Mouse (Mus musculus) 416B (cell line): ENCODE results near the gene Hist1h4f.
"Not testable (repeated sequence)": the region's sequence is repeated elsewhere in the genome, so short reads cannot be mapped to it uniquely, and the experiment has no call there.

Experiments used
- DNase-seq: peaks from one replicate; pipeline ENCODE4 v3.0.0; 2011; ENCODE audit warnings: low read depth

The Hist1h4f gene

DNA sequence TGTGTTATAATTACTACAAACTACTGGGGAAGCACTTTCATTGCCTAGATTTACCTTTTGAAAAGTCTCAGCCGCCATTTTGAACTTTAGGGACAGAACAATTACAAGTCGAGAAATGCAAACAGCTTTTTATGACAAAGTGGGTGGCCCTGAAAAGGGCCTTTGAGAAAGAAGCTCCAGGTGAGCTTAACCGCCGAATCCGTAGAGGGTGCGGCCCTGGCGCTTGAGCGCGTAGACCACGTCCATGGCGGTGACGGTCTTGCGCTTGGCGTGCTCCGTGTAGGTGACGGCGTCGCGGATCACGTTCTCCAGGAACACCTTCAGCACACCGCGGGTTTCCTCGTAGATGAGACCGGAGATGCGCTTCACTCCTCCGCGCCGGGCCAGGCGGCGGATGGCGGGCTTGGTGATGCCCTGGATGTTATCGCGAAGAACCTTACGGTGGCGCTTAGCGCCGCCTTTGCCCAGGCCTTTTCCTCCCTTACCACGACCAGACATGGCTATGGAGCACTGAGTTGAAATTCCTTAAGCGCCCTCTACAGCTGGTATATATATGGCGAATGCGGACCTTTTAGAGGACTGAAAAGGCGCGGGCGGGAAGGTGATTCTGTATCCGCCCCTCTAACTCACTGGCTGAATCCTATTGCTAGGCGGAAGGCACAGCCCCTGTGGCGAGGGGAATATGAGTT, at the start of gene Hist1h4f:
TSS of gene Hist1h4f (minus strand) at position 503 of the 689 bp plus-strand sequence.
- DNase-seq, result peak; percentile 99

- DNase-seq, result peak; percentile 89
Observed at GRCm38 (mm10) chr13:23597957-23598356, 46.5 kb upstream of the Hist1h4f start.

DNA sequence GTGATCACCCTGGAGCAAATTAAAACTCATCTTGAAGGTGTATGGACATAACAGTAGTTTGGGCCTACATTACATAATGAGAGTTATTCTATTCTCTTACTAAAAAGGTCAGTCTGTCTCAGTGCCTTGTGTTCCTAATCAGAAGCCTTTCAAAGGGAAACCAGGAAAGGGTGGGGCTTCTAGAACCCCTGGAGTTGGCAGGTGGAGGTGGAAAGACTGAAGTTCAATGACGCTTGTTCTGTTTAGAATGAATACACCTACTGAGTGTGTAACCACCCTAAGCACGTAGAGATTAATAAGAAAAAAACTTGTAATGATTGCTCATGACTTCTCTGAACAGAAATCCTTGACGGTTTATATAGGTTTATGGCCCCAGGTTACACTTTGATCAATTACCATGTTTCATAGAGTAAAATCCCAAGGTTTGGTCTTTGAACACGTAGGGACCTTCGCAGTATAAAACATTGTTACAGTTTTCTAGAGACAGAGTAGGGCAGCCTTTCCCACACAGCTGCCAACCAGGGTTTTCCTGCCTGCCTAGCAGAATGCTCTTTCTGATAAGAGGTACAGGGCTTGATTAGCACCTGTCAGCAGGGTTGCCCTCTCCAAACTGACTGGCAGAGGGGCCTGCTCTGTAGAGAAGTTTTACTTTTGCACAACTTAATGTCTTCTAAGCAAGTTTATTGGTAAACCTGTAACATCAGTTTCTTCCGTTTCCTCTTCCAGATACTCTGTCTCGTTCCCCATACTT, 44.3 kb upstream of the Hist1h4f start:
- no peak for DNase-seq

- DNase-seq, result no peak
Observed at GRCm38 (mm10) chr13:23595185-23595584, 43.7 kb upstream of the Hist1h4f start.

GRCm38 (mm10) chr13:23593051-23593770, 41.8 kb upstream of the Hist1h4f start:
- peak; percentile 85 for DNase-seq

- DNase-seq, result no peak
Observed at GRCm38 (mm10) chr13:23592614-23593013, 41.2 kb upstream of the Hist1h4f start.

DNA sequence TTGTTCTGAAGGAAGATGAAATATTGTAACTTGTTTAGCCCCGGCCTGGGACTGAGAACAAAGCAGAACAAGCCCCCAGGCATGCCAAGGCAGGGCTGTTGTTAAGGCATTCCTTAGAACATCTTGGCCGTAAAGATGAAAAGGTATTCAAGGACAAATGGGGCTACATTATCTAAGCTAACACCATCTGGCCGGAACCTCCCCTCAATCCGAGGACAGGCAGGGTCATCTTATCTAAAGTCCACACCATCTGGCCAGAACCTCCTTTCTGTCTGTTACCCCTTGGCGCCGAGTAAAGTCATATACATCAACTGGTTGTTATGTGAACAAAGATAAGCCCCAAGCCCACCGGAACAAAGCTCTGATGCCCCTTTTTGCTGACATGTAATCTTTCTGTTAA, 40.4 kb upstream of the Hist1h4f start:
- not testable (repeated sequence) for DNase-seq

DNA sequence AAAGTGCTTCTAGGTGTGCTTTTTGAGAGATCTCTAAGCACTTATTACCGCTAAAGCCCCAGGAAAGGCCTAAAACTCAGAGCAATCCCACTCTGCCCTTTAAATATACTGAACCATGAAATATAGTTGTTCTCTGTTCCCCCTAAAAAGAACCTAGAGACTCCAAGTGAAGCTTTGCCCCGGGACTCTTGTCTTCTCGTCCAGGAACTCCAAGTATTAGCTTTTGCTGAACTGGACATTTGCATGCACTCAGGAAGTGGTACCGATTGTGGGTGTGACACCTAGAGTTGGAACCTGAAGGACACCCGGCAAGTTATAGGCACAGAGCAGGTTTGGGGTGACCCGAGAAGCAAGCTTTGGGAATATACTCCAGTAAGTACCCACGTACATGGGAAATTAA, 39.8 kb upstream of the Hist1h4f start:
- DNase-seq, result no peak

GRCm38 (mm10) chr13:23586940-23587225, 35.4 kb upstream of the Hist1h4f start:
- peak; percentile 68 for DNase-seq

GRCm38 (mm10) chr13:23586099-23586939, 34.9 kb upstream of the Hist1h4f start:
- DNase-seq, result peak; percentile 73

DNA sequence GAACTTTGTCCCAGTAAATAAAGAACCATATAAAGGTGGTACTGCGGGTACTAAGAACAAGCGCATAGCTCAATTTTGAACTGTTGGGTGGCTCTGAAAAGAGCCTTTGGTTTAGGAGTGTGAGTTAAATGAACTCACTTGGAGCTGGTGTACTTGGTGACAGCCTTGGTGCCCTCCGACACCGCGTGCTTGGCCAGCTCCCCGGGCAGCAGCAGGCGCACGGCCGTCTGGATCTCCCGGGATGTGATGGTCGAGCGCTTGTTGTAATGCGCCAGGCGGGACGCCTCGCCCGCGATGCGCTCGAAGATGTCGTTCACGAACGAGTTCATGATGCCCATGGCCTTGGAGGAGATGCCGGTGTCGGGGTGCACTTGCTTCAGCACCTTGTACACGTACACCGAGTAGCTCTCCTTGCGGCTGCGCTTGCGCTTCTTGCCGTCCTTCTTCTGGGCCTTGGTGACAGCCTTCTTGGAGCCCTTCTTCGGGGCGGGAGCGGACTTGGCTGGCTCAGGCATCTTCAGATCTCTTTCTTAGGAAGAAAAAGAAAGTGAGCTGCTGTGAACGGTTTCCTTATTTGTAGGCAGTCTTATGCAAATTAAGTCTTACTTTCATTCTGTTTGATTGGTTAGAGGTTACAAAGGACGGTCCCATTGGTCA, 34.1 kb upstream of the Hist1h4f start:
- DNase-seq, result peak; percentile 99

DNA sequence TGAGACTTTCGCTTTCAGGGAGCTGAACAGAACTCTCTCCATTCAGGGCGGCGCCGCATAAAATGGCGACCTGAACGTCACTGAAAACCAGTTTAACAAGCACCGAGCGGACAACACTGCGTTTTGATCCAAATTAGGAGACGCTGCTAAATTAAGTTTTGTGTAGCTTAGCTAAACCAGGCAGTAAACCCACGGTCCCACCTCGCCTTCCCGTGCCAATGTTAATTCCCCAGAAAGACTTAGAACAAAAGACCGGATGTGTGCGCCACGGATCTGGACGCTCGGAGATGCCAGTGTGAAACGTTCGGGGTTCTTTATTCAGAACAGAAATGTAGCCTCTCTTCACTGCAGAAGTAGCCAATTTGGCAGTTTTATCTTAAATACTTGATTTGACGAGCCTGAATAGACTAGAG, 33.6 kb upstream of the Hist1h4f start:
- DNase-seq, result peak; percentile 91

DNA sequence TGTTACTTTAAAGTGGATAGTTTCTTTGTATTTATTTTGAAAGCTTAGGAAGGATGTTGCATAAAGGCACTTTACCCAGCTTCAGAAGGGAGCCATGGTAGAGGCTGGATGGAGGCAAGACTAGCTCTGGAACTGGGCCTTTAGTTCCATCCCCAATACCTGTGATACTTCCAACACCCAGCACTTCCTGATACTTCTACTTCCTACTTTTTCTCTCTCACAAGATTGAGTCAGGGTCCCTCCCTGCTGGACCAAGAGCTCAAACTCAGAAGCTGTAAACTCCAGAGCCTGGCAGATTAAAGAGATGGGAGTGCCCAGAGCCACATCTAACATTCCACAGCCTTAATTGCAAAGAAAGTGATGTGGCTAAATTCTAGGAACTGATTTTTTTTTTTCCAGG, 32.9 kb upstream of the Hist1h4f start:
- peak; percentile 68 for DNase-seq

DNA sequence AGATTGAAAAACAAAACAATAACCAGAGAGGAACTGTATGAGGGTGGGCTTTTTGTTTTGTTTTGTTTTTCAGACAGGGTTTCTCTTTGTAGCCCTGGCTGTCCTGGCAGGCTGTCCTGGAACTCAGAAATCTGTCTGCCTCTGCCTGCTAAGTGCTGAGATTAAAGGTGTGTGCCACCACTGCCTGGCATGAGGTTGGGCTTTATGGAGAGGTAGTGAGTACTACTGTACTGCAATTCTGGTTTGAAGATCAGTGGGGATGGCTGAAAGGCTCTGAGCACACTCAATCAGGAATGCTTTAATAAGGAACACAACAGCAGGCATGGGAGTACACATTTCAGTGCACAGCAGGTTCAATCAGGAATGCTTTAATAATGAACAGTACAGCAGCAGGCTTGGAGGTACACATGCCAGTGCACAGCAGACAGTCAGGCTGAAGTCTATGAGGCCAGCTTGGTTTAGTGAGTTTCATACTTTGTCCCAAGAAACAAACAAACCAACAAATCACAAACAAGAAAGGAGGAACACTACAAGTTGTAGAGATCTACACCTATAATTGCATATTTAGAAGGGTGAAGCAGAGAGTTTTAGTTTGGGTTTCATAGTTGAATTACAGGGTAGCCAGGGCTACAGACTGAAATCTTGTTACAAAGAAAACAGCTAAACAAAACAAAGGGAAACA, 32.1 kb upstream of the Hist1h4f start:
- DNase-seq, result peak; percentile 54

DNA sequence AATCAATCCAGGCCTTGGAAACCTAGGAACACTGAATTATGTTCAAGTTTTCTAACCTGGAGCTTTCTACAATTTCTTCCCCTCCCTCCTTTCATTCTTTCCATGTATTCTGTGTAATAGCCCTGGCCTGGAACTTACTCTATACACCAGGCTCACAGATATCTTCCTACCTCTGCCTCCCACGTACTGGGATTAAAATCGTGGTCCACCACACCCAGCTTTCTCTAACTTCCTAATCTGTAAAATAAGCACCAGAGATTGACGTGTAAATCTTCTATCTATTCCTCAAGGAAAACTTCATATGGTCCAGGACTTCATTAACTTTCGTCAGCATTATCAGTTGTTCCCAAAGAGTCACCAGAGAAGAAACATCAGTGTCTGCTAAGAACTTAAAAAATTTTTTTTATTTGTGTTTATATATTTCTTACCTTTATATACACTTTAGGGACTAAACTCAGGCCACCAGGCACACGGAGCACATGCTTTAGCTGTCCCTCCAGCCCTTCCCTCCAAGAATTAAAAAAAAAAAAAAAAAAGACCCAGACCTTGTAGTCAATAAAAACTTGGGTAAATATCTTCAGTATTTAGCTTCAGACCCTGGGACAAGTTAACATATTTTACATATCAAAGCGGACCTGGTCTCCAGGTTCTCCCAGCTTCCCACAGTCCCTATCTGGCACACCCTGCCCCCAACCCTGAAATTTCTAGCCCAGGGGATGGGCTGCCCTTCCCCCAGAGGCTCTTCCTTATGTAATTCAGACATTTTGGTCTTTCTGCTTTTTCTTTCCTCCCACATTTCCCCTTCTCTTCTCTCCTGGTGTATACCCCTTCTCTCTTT, 31.0 kb upstream of the Hist1h4f start:
- peak; percentile 82 for DNase-seq

GRCm38 (mm10) chr13:23581408-23582218, 30.2 kb upstream of the Hist1h4f start, which contains the start of gene Hist1h4d:
TSS of gene Hist1h4d (plus strand) at chr13:23581598.
- peak; percentile 100 for DNase-seq

- peak; percentile 50 for DNase-seq
Observed at GRCm38 (mm10) chr13:23577835-23578234, 26.4 kb upstream of the Hist1h4f start.

DNA sequence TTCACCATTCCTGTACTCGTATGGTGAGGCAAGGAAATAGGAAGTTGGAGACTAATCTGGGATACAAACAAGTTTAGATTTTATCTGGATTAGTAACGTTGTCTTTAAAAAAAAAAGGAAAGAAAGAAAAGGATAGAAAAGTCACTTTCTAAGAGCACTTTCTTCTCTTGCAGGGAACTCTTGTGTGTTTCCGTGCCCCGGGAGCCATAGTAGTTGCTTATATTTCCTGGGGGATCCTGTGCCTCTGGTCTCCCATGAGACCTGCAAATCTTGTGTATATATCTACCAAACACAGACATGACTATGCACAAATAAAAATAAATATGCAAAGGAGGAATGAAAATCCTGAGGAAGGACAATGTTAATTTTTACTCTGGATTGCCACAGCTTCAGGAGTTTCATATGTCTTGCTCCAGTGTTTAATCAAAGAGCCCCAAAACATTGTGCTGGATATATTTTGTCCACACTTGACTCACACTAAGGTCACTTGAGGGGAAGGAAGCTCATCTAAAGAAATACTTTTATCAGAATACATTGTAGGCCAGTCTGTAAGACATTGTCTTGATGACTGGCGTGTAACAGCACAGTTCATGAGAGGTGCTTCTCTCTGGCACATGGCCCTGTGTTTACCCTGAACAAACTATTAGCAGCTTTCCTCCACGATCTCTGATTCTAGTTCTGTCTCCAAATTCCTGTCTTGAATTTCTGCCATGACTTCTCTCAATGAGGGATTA, 25.6 kb upstream of the Hist1h4f start:
- DNase-seq, result peak; percentile 75
